Mouse (Mus musculus) hindbrain, embryonic 16.5 days (tissue): ENCODE measurements around the gene Mettl23. TPM values are rescaled to one million over a fixed set of nuclear protein-coding genes. Genes with fewer than 3 reads are reported as not detected.
"Not testable (repeated sequence)": the region's sequence is repeated elsewhere in the genome, so short reads cannot be mapped to it uniquely, and the experiment has no call there.

Source experiments
- ATAC-seq: fragments of 200-750 bp; cut with Nextera tagmentation; 2 replicates; pipeline ENCODE4 v1.8.0; 2017; ENCODE audit warnings: moderate TSS enrichment, moderate library complexity
- H3K27ac ChIP-seq: fragments of 300-500 bp; sonication (generic); 2 replicates; pipeline ENCODE4 v1.5.1; 2014; ENCODE audit warnings: low read depth, mild to moderate bottlenecking, control low read depth, low read length, moderate library complexity
- H3K27me3 ChIP-seq: fragments of 300-500 bp; sonication (generic); replicated peaks from 2 replicates; pipeline ENCODE4 v1.6.1; 2014; ENCODE audit warnings: low read length; ENCODE audit not compliant: control insufficient read depth, insufficient read depth
- H3K36me3 ChIP-seq: fragments of 300-500 bp; sonication (generic); 2 replicates; pipeline ENCODE4 v1.6.1; 2014; ENCODE audit warnings: mild to moderate bottlenecking, low read length, moderate library complexity, mixed read lengths; ENCODE audit not compliant: control insufficient read depth, insufficient read depth
- H3K4me1 ChIP-seq: fragments of 300-500 bp; sonication (generic); 2 replicates; pipeline ENCODE4 v1.6.1; 2014; ENCODE audit warnings: low read depth, low read length; ENCODE audit not compliant: control insufficient read depth, insufficient read depth
- H3K4me2 ChIP-seq: fragments of 300-500 bp; sonication (generic); 2 replicates; pipeline ENCODE4 v1.6.1; 2014; ENCODE audit warnings: mild to moderate bottlenecking, low read length, control low read depth, moderate library complexity
- H3K4me3 ChIP-seq: fragments of 300-500 bp; sonication (generic); 2 replicates; pipeline ENCODE4 v1.5.1; 2014; ENCODE audit warnings: mild to moderate bottlenecking, low read length, control low read depth, moderate library complexity
- H3K9ac ChIP-seq: fragments of 300-500 bp; sonication (generic); 2 replicates; pipeline ENCODE4 v1.6.1; 2014; ENCODE audit warnings: low read depth, mild to moderate bottlenecking, control low read depth, low read length, moderate library complexity
- H3K9me3 ChIP-seq: fragments of 300-500 bp; sonication (generic); 2 replicates; pipeline ENCODE4 v1.6.1; 2014; ENCODE audit warnings: mild to moderate bottlenecking, low read length, moderate library complexity; ENCODE audit not compliant: control insufficient read depth
- WGBS: fragments of 180-500 bp; shearing (Covaris S2); extraction: QIAGEN DNeasy Blood & Tissue Kit; methylation state at CpG from one replicate; pipeline ENCODE4 v1.1.7; 2014; 5-methylcytosine and 5-hydroxymethylcytosine counted together
- polyA plus RNA-seq: library from polyadenylated mRNA; unstranded; fragments of >200 nt; fragmentation: Nextera tagmentation; extraction: Ambion mirVana; gene quantifications from 2 replicates; pipeline ENCODE4 v1.2.1, GENCODE M21; 2015

Mettl23 gene
- polyA plus RNA-seq, 1 experiment from 2014 or later: 62.8 TPM

GRCm38 (mm10) chr11:116840748-116841147 lies 2.3 kb upstream of the Mettl23 start:
- WGBS: 87% methylated on average over 4 of the region's 4 CpGs
- H3K4me1 ChIP-seq: peaks cover 32% of the 10 kb centered on the region
- no peak for ATAC-seq
- H3K9ac ChIP-seq: no peak overlapping the region; the same call in 1 of the 2 replicates
- no peaks in the 10 kb centered on the region for H3K9me3 ChIP-seq
- H3K4me3 ChIP-seq: no peak overlapping the region
- H3K36me3 ChIP-seq: peaks cover 33% of the 10 kb centered on the region
- no peaks in the 10 kb centered on the region for H3K27me3 ChIP-seq
- H3K4me2 ChIP-seq: peak overlapping the region; percentile 61
- H3K27ac ChIP-seq: no peak overlapping the region

GRCm38 (mm10) chr11:116842531-116843260 lies 382 bp upstream of the Mettl23 start:
- Histone ChIP-seq H3K9me3 (no peaks in the 10 kb centered on the region), H3K9ac (peak overlapping the region; percentile 88), H3K4me1 (peaks cover 32% of the 10 kb centered on the region), H3K36me3 (peaks cover 19% of the 10 kb centered on the region), H3K27me3 (no peaks in the 10 kb centered on the region), H3K4me3 (peak overlapping the region; percentile 86), H3K4me2 (peak overlapping the region; percentile 61), H3K27ac (peak overlapping the region; percentile 98)
- WGBS: under 1% methylated on average over 61 of the region's 73 CpGs
- ATAC-seq: peak; percentile 67

- Histone ChIP-seq H3K9ac (no peak overlapping the region), H3K27ac (no peak overlapping the region), H3K9me3 (no peaks in the 10 kb centered on the region), H3K4me1 (peaks cover 25% of the 10 kb centered on the region), H3K27me3 (no peaks in the 10 kb centered on the region), H3K4me2 (no peak overlapping the region), H3K36me3 (peaks cover 8% of the 10 kb centered on the region; the same call in 1 of the 2 replicates), H3K4me3 (no peak overlapping the region)
- ATAC-seq: no peak
- WGBS: 80% methylated on average over 4 of the region's 4 CpGs
These were observed 3.6 kb downstream of the Mettl23 start for GRCm38 (mm10) chr11:116846593-116847181.

GRCm38 (mm10) chr11:116847187-116848085 lies 4.4 kb downstream of the Mettl23 start:
- ATAC-seq: no peak
- 88% methylated on average over 3 of the region's 3 CpGs for WGBS
- Histone ChIP-seq H3K27me3 (no peaks in the 10 kb centered on the region), H3K36me3 (peaks cover 8% of the 10 kb centered on the region; the same call in 1 of the 2 replicates), H3K9me3 (no peaks in the 10 kb centered on the region), H3K27ac (no peak overlapping the region), H3K4me2 (no peak overlapping the region), H3K4me1 (peaks cover 20% of the 10 kb centered on the region), H3K4me3 (no peak overlapping the region), H3K9ac (no peak overlapping the region)

GRCm38 (mm10) chr11:116848086-116848876 lies 5.2 kb downstream of the Mettl23 start:
- ATAC-seq: no peak
- peaks cover 8% of the 10 kb centered on the region; the same call in 1 of the 2 replicates for H3K36me3 ChIP-seq
- H3K9me3 ChIP-seq: no peaks in the 10 kb centered on the region
- H3K27ac ChIP-seq: no peak overlapping the region
- H3K4me2 ChIP-seq: no peak overlapping the region
- no peak overlapping the region for H3K9ac ChIP-seq
- no peaks in the 10 kb centered on the region for H3K27me3 ChIP-seq
- WGBS: 82% methylated on average over 5 of the region's 5 CpGs
- H3K4me3 ChIP-seq: no peak overlapping the region
- H3K4me1 ChIP-seq: peaks cover 20% of the 10 kb centered on the region

GRCm38 (mm10) chr11:116848877-116849178 lies 5.8 kb downstream of the Mettl23 start:
- not testable (repeated sequence) for ATAC-seq, H3K4me3 ChIP-seq, H3K9ac ChIP-seq, H3K27me3 ChIP-seq, H3K4me2 ChIP-seq, H3K9me3 ChIP-seq, H3K27ac ChIP-seq, H3K36me3 ChIP-seq
- WGBS: 76% methylated on average over 2 of the region's 2 CpGs
- peaks cover 20% of the 10 kb centered on the region for H3K4me1 ChIP-seq

GRCm38 (mm10) chr11:116849587-116849986 lies 6.5 kb downstream of the Mettl23 start:
- Histone ChIP-seq H3K9ac (no peak overlapping the region), H3K9me3 (no peaks in the 10 kb centered on the region), H3K27ac (no peak overlapping the region), H3K4me2 (no peak overlapping the region), H3K36me3 (peaks cover 8% of the 10 kb centered on the region; the same call in 1 of the 2 replicates), H3K4me3 (no peak overlapping the region), H3K4me1 (peaks cover 20% of the 10 kb centered on the region), H3K27me3 (no peaks in the 10 kb centered on the region)
- no peak for ATAC-seq

- no peak overlapping the region for H3K9ac ChIP-seq
- no peaks in the 10 kb centered on the region for H3K27me3 ChIP-seq
- ATAC-seq: no peak
- H3K4me3 ChIP-seq: no peak overlapping the region
- H3K36me3 ChIP-seq: peaks cover 8% of the 10 kb centered on the region; the same call in 1 of the 2 replicates
- H3K4me1 ChIP-seq: peaks cover 25% of the 10 kb centered on the region
- H3K27ac ChIP-seq: no peak overlapping the region
- H3K9me3 ChIP-seq: no peaks in the 10 kb centered on the region
- H3K4me2 ChIP-seq: peak overlapping the region; percentile 37
- WGBS: 50% methylated on average over 4 of the region's 4 CpGs
These were observed 7.0 kb downstream of the Mettl23 start for GRCm38 (mm10) chr11:116850085-116850484.
